Mouse (Mus musculus): ENCODE measurements at regions not wholly inside any gene's neighbourhood (a gene's known extent, or its start where the extent isn't known, plus 50 kb on each side); places are given as distances from the start of the nearest gene placed in this dataset.

GRCm38 (mm10) chr17:80782233-80782632 is 53.9 kb upstream of the Map4k3 start:
- POLR2A ChIA-PET = interaction anchor here in 2 of 4 experiments (1.1 to 25.9 kb wide), 7 partner anchors 9 to 26 kb away, joined by 3 to 1112 read pairs (median 37); no protein-coding TSS in a partner anchor
- CTCF ChIA-PET = no interaction called here

GRCm38 (mm10) chr17:80781621-80782020 is 53.3 kb upstream of the Map4k3 start:
- POLR2A ChIA-PET = interaction anchor here in 2 of 4 experiments (0.7 to 25.9 kb wide), 8 partner anchors 9 to 81 kb away, joined by 3 to 1112 read pairs (median 20); no protein-coding TSS in a partner anchor
- CTCF ChIA-PET = no interaction called here

GRCm38 (mm10) chr17:80780303-80780702 is 52.0 kb upstream of the Map4k3 start:
- ChIA-PET CTCF (interaction anchor here in 1 of 4 experiments (0.6 kb wide), 1 partner anchor 211 kb away, joined by 3 read pairs; no protein-coding TSS in a partner anchor), POLR2A (interaction anchor here in 2 of 4 experiments (0.8 to 25.9 kb wide), 5 partner anchors 17 to 32 kb away, joined by 3 to 1112 read pairs (median 8); no protein-coding TSS in a partner anchor)

GRCm38 (mm10) chr17:80779782-80780181 is 51.5 kb upstream of the Map4k3 start:
- POLR2A ChIA-PET = interaction anchor here in 2 of 4 experiments (0.8 to 25.9 kb wide), 5 partner anchors 17 to 33 kb away, joined by 3 to 1112 read pairs (median 8); no protein-coding TSS in a partner anchor
- CTCF ChIA-PET = interaction anchor here in 1 of 4 experiments (0.6 kb wide), 1 partner anchor 211 kb away, joined by 3 read pairs; no protein-coding TSS in a partner anchor

Measured in embryonic stem cell, embryonic (primary cell).